Mouse (Mus musculus): Measurements from ENCODE around the gene Mvb12a.

- TF ChIP-seq CTCF (IDR thresholded peaks at IDR 0.05; ENCODE audit: low read depth) (peak; percentile 33; the same call in 1 of the 2 replicates), EP300 (IDR thresholded peaks at IDR 0.05; ENCODE audit: low read depth) (no peak)
Observed at GRCm38 (mm10) chr8:71558071-71558957, 15.6 kb downstream of the Mvb12a start, which contains the start of gene Tmem221.

Data from liver, postnatal 0 days (tissue).